Mouse (Mus musculus): Measurements from ENCODE around the gene Trip11.

GRCm38 (mm10) chr12:101935223-101935622 is 22.2 kb upstream of the Trip11 start:
- no peak for TF ChIP-seq CTCF (IDR thresholded peaks at IDR 0.05; ENCODE audit: extremely low read depth, insufficient read depth, insufficient read length, insufficient replicate concordance)
- no peak for TF ChIP-seq POLR2A (IDR thresholded peaks at IDR 0.05; ENCODE audit: low read depth, low read length)

Data from spleen, adult 2 months (tissue).